Mouse (Mus musculus) liver, embryonic 14.5 days (tissue): Measurements from ENCODE around the gene Olfr741.

Experiments used
- CTCF ChIP-seq: IDR thresholded peaks from 2 replicates; pipeline ENCODE4 v1.5.1; 2016; ENCODE audit warnings: antibody characterized with exemption, low read depth, control low read depth
- EP300 ChIP-seq: IDR thresholded peaks from 2 replicates; pipeline ENCODE4 v1.6.1; 2016; ENCODE audit warnings: antibody characterized with exemption, low read depth

- TF ChIP-seq EP300 (no peak), CTCF (no peak)
Observed at GRCm38 (mm10) chr14:50478406-50478805, 5.9 kb downstream of the Olfr741 start.
